Mouse (Mus musculus) gastrocnemius, adult 2 months (tissue): Measurements from ENCODE around the gene Hist1h1d. TPM values are rescaled to one million over a fixed set of nuclear protein-coding genes. Genes with fewer than 3 reads are reported as not detected.
"Not testable (repeated sequence)": the region's sequence is repeated elsewhere in the genome, so short reads cannot be mapped to it uniquely, and the experiment has no call there.

Source experiments
- DNase-seq: peaks from one replicate; pipeline ENCODE4 v3.0.0; 2022
- H3K27ac ChIP-seq: fragments of 200-600 bp; 2 replicates; pipeline ENCODE4 v1.8.1; 2022; ENCODE audit warnings: mild to moderate bottlenecking
- H3K4me3 ChIP-seq: fragments of 200-600 bp; 2 replicates; pipeline ENCODE4 v1.8.1; 2022; ENCODE audit warnings: mild to moderate bottlenecking, moderate library complexity
- CTCF ChIP-seq: fragments of 200-600 bp; IDR thresholded peaks from 2 replicates; pipeline ENCODE4 v1.8.1; 2022; ENCODE audit warnings: antibody characterized with exemption, mild to moderate bottlenecking, moderate library complexity
- intact Hi-C: fragments of 180-260 bp; cut with DNase I; formaldehyde crosslinking; loops from one replicate; pipeline ENCODE4 v1.15.1; 2025
- total RNA-seq, 2 experiments: library from RNA; stranded (reverse); gene quantifications; 2 replicates each; pipeline ENCODE4 v1.2.3; 2021

Gene Hist1h1d
- total RNA-seq, 2 experiments from 2014 or later: 0.56 to 0.81 TPM

DNA sequence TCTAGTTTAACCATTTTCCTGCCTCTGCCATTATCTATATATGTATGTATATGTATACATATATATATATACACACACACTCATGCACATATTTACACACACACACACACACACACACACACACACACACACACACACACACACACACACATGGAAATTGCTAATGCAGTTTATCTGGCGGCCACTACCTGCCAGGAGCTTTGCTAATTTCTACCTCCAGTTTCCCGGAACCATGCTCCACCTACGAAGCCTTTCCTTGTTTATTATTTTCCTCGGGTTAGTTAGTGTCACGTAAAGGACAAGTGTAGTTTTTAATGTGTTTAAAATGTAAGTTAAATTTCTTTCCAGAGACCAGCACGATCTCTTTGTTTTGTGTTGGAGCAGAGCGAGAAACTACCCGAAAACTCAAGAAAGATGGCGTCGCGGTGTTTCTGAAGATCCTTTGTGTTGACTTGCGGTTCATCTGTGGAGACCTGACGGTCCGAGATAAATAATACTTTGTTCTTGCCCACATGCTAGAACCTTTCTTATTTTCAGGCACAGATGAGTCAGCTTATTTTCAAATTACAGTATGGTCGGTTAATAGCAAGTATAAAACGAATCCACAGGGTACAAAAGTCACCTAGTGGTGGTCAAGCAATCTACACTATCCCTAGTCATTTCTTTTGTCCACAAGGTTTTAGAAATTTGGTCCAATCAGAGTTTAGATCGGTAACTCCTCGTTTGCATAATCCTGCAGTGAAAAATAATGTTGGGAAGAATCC lies 9.8 kb downstream of the Hist1h1d start:
- Histone ChIP-seq H3K4me3 (peak overlapping the region; percentile 86), H3K27ac (peak overlapping the region; percentile 98)
- peak; percentile 58 for TF ChIP-seq CTCF
- DNase-seq: no peak
- intact Hi-C loops: loop anchor here (10.0 kb wide), 1 partner anchor 172 kb away; the partner anchor contains the start of gene Hist1h1c

GRCm38 (mm10) chr13:23564482-23564881 lies 11.4 kb downstream of the Hist1h1d start:
- H3K27ac ChIP-seq: no peak overlapping the region
- no peak for DNase-seq
- no peak for TF ChIP-seq CTCF
- intact Hi-C loops: loop anchor here (10.0 kb wide), 1 partner anchor 170 kb away; the partner anchor contains the start of gene Hist1h1c
- no peak overlapping the region for H3K4me3 ChIP-seq

GRCm38 (mm10) chr13:23570261-23571021 lies 17.4 kb downstream of the Hist1h1d start:
- Histone ChIP-seq H3K4me3 (peak overlapping the region; percentile 70), H3K27ac (peak overlapping the region; percentile 92)
- intact Hi-C loops, DNase-seq: not testable (repeated sequence)
- peak; percentile 5; the same call in 1 of the 2 replicates for TF ChIP-seq CTCF

- Histone ChIP-seq H3K27ac (peak within 1 kb of the TSS; percentile 92), H3K4me3 (peak within 1 kb of the TSS; percentile 70)
- DNase-seq: peak; percentile 50
- TF ChIP-seq CTCF: no peak
- intact Hi-C loops: no loop called here
These were observed 18.0 kb downstream of the Hist1h1d start, which contains the start of the genes Hist1h2ae and Hist1h2bg for GRCm38 (mm10) chr13:23571022-23571503. Gene Hist1h2ae, minus strand, starts transcription at chr13:23571220. Gene Hist1h2bg, plus strand, starts transcription at chr13:23571396.

DNA sequence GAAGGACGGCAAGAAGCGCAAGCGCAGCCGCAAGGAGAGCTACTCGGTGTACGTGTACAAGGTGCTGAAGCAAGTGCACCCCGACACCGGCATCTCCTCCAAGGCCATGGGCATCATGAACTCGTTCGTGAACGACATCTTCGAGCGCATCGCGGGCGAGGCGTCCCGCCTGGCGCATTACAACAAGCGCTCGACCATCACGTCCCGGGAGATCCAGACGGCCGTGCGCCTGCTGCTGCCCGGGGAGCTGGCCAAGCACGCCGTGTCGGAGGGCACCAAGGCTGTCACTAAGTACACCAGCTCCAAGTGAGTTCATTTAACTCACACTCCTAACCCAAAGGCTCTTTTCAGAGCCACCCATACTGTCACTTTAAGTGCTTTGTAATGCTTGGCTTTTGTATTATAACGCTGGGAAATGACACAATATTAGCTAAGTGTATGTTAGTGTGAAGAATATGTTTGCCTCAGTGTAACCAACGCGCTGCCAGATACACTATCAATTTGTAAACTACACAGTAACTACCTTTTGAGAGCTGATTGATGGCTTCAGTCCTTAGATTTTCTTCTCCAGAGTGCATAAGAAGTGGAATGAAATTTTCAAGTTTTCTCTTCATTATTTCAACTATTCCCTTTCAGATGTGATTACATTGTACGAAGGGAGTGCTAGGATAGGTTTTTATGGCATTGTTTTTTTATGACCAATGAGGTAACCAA lies 18.6 kb downstream of the Hist1h1d start:
- Histone ChIP-seq H3K4me3 (peak overlapping the region; percentile 70), H3K27ac (peak overlapping the region; percentile 92)
- intact Hi-C loops, DNase-seq: not testable (repeated sequence)

DNA sequence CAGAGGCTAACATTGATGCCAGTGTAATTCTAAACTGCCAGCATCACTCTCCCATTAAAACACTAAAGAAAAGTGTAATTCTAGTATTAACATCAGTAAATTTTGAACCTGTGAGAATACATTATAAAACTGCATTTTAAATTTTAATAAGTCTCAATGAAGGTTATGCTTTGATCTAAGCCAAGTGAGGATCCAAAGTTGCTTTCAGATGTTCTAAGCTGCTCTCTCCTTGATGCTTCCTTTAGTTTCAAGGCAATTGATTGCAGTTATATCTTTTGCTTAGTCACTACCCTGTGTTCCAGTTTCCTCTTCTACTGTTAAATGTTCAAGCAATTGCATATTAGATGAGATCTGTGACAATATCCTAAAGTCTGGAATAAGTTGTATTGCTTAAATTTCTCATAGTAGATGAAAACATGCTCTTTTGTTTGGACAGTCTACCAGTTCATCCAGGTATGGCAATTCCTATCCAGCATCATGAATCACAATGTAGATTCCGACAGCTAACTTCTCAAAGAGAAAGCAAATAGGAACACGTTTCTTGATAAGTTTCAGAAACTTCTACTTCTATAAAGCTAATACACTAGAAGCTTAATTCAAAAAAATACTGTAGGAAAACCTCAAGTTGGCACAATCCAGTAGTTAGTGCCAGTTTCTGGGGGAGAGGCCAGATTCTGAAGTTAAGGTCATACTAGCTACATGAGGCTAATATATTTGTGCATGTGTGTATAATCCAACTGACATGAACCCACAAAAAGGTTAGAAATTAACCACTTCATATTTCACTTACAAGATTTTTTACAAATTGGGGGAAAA lies 19.4 kb downstream of the Hist1h1d start:
- intact Hi-C loops: no loop called here
- no peak for TF ChIP-seq CTCF
- no peak for DNase-seq
- Histone ChIP-seq H3K27ac (0 out of 2 replicates have a peak overlapping the region, but pooled peaks have one; percentile 68), H3K4me3 (peak overlapping the region; percentile 70)

DNA sequence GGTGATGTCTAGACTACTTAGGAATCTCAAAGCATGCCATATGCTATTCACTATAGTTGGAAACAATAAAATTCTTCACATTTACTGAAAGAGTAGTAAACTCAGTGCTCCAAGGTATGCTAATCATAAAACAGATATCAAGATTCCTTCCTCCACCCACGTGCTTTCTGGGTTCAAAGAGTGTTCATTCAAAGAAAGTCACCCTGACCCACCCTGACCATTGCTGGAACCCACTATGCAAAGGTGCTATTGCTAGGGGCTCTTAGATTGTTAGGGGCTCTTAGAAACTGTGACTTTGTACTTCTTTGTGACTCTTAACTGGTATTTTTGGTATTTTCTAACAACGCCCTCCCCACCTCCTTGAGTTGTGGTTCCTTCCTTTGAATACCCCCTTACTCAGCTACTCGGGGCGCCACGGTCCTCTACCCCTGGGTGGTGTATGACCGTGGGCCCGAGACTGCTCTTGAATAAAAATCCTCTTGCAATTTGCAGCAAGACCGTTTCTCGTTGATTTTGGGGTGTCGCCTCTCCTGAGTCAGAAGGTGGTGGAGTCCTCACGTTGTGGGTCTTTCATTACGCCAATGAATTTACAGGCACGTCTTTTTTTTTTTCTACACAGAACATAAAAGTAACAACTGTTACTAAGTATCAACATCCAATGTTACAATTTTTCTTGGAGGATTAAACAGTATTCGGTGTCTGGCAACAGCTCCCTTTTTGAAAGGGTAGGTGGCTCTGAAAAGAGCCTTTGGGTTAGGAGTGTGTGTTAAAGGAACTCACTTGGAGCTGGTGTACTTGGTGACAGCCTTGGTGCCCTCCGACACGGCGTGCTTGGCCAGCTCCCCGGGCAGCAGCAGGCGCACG lies 20.2 kb downstream of the Hist1h1d start:
- H3K27ac ChIP-seq, intact Hi-C loops, DNase-seq: not testable (repeated sequence)
- peak overlapping the region; percentile 70 for H3K4me3 ChIP-seq

GRCm38 (mm10) chr13:23573898-23574524 lies 20.9 kb downstream of the Hist1h1d start, which contains the start of the genes Hist1h2bf and Hist1h2ad:
Gene Hist1h2bf, minus strand, starts transcription at chr13:23574196.
Gene Hist1h2ad, plus strand, starts transcription at chr13:23574381.
- peak; percentile 84 for DNase-seq
- intact Hi-C loops: not testable (repeated sequence)
- Histone ChIP-seq H3K4me3 (peak within 1 kb of the TSS; percentile 70), H3K27ac (peak within 1 kb of the TSS; percentile 83)

DNA sequence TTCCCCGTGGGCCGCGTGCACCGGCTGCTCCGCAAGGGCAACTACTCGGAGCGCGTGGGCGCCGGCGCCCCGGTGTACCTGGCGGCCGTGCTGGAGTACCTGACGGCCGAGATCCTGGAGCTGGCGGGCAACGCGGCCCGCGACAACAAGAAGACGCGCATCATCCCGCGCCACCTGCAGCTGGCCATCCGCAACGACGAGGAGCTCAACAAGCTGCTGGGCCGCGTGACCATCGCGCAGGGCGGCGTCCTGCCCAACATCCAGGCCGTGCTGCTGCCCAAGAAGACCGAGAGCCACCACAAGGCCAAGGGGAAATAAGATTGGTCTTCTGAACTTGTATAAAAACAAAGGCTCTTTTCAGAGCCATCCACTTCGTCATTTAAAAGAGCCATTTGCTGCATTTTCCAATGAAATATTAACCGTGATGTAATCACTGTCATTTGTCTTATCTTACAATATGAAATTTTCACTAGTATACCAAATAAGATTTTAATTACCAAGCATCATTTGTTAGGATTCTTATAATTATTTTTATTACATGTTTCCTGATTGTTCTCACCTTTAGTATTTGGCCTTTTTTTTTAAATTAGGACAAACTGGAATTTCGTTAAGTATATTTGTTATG lies 21.6 kb downstream of the Hist1h1d start:
- DNase-seq, intact Hi-C loops: not testable (repeated sequence)
- Histone ChIP-seq H3K27ac (peak overlapping the region; percentile 83), H3K4me3 (peak overlapping the region; percentile 70)
